Mouse (Mus musculus): Measurements from ENCODE around the gene Olfr1270. TPM values are rescaled to one million over a fixed set of nuclear protein-coding genes. Genes with fewer than 3 reads are reported as not detected.

Gene Olfr1270
- not detected for polyA plus RNA-seq (2017; shearing (Covaris generic))

DNA sequence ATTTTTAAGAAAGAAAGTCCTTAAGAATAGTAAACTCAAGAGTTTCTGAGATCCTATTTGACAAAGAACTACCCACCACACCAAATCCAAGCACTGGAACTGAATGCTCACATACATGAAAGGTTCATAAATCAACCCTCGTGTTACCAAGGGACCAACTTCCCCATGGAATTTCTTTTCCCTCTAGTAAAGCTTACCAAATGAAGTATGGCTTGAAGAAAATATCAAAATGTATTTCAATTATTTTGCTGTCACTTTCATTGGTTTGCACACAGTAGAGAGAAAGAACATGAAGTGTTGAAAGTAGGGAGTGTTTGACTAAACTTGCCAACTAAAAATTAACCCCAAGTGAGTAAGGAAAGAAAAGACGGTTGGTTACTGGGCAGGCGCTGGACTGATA is at the start of gene Olfr1270:
TSS of gene Olfr1270 (minus strand) at position 101 of the 400 bp plus-strand sequence.

DNA sequence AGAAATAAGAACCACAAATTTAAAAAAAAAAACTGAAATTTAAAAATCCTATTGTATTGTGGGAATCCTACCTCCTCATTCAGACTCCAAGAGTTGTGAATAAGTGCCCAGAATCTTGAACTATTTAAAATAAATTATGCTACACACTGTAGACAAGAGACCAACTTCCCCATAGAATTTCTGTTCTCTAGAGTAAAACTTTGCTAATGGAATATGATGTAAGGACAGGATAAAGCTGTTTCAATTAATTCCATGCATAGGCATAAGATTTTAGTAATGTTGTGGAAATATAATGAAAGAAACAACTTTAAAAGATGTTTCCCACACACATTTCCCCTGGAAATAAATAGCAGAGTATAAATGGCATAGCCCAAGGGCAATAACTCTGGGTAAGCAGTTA is 10.7 kb downstream of the Olfr1270 start, which contains the start of gene Olfr32:
TSS of gene Olfr32 (minus strand) at position 101 of the 400 bp plus-strand sequence.

DNA sequence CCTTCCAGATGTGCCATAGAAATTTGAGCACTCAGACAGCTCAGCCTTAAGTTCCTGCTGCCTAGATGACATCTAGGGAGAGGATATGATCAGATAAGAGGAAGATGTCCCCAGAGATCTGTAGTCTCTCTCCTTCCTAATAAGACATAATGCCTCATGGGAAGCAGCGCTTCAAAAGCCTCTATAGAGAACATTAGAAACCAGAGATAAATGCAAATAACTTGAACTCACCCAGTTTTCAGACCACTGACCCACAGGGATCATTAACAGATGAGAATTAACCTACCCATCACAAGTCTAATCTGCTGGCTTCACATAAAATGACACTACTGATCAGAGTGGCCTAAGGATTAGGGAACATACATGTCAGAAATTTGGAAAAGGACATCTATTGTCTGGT is 31.6 kb downstream of the Olfr1270 start, which contains the start of gene Olfr1269:
TSS of gene Olfr1269 (minus strand) at position 101 of the 400 bp plus-strand sequence.

Other genes with a start within 250 kb of the Olfr1270 start
- 0.31 TPM for gene Olfr1258, start 225.8 kb downstream of the Olfr1270 start, polyA plus RNA-seq (2017; shearing (Covaris generic))
- gene Olfr1259, start 204.4 kb downstream of the Olfr1270 start, polyA plus RNA-seq (2017; shearing (Covaris generic)): not detected
- gene Olfr1260, start 178.8 kb downstream of the Olfr1270 start, polyA plus RNA-seq (2017; shearing (Covaris generic)): 0.09 TPM
- not detected for gene Olfr1261, start 161.9 kb downstream of the Olfr1270 start, polyA plus RNA-seq (2017; shearing (Covaris generic))
- not detected for gene Olfr1262, start 152.9 kb downstream of the Olfr1270 start, polyA plus RNA-seq (2017; shearing (Covaris generic))
- gene Olfr1263, start 141.0 kb downstream of the Olfr1270 start, polyA plus RNA-seq (2017; shearing (Covaris generic)): 0.09 TPM
- not detected for gene Olfr1264, start 127.5 kb downstream of the Olfr1270 start, polyA plus RNA-seq (2017; shearing (Covaris generic))
- 0.06 TPM for gene Olfr1265, start 117.8 kb downstream of the Olfr1270 start, polyA plus RNA-seq (2017; shearing (Covaris generic))
- gene Olfr140, start 89.5 kb downstream of the Olfr1270 start, polyA plus RNA-seq (2017; shearing (Covaris generic)): not detected
- 0.50 TPM for gene Olfr1269, start 31.7 kb downstream of the Olfr1270 start, polyA plus RNA-seq (2017; shearing (Covaris generic))
- not detected for gene Olfr32, start 10.8 kb downstream of the Olfr1270 start, polyA plus RNA-seq (2017; shearing (Covaris generic))
- not detected for gene Olfr1506, start 71.4 kb upstream of the Olfr1270 start, polyA plus RNA-seq (2017; shearing (Covaris generic))
- not detected for gene Olfr142, start 104.5 kb upstream of the Olfr1270 start, polyA plus RNA-seq (2017; shearing (Covaris generic))
- 0.07 TPM for gene Olfr1271, start 117.9 kb upstream of the Olfr1270 start, polyA plus RNA-seq (2017; shearing (Covaris generic))
- not detected for gene Olfr1272, start 139.8 kb upstream of the Olfr1270 start, polyA plus RNA-seq (2017; shearing (Covaris generic))
- gene Gm13769, start 169.1 kb upstream of the Olfr1270 start, polyA plus RNA-seq (2017; shearing (Covaris generic)): not detected
- gene Olfr1274-ps, start 245.6 kb upstream of the Olfr1270 start, polyA plus RNA-seq (2017; shearing (Covaris generic)): not detected

All from effector memory CD4-positive, alpha-beta T cell, adult 5 months (primary cell).